Mouse (Mus musculus): ENCODE results near the gene Grik2. TPM values are rescaled to one million over a fixed set of nuclear protein-coding genes. Genes with fewer than 3 reads are reported as not detected.

The Grik2 gene
- polyA plus RNA-seq, 1 experiment from 2014 or later = 6.1 TPM

DNA sequence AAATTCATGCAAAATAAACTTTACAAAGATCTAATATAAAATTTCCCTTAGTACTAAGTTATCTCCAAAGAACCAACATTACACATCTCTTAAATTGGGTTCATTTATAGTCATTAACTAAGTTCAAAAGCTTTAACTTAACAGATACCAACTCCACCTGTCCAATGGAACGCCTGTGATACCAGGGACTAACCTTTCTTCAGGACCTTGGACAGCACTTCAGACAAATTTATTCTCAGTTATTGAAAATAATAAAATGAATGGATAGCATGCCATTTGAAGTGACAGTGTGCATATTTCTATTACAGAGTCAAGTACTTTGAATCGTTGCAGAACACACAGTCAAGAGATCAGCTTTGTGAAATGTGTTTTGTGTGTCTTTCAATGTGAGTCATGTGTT is 3.1 kb downstream of the Grik2 start:
- Histone ChIP-seq H3K4me2 (ENCODE audit: low read length) (no peak overlapping the region), H3K27ac (ENCODE audit: low read depth) (no peak overlapping the region), H3K4me3 (ENCODE audit: low read depth, low read length) (no peak overlapping the region), H3K4me1 (replicated peaks; ENCODE audit: control insufficient read depth, insufficient read depth, low read length) (no peaks in the 10 kb centered on the region), H3K9me3 (ENCODE audit: control insufficient read depth, low read length) (no peaks in the 10 kb centered on the region), H3K36me3 (ENCODE audit: control insufficient read depth, insufficient read depth, low read length) (no peaks in the 10 kb centered on the region), H3K27me3 (replicated peaks; ENCODE audit: control insufficient read depth, insufficient read depth, low read length) (peaks cover 24% of the 10 kb centered on the region), H3K9ac (ENCODE audit: low read length) (no peak overlapping the region)
- no peak for ATAC-seq (replicated peaks; ENCODE audit: low FRiP score, low TSS enrichment, low read depth)
- DNase-seq (ENCODE audit: low spot score) = no peak
- WGBS = 34% methylated on average over 2 of the region's 2 CpGs

DNA sequence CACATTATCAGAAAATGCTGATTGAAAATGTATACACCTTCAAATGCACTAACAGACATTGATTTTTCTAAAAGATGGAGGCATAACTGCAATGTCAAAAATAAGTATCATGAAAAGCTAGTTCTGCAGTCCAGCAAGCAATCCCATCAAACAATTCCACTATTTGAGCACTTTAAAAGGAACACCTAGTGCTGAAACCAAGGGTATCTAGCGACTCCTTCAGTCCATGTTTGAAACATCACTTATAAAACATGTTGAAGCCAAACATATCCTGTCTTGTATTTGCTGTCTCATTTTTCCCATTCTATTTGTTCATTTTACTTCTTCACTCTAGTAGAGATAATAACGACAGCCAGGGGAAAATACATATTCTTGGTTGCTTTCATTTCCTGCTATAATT is 3.7 kb downstream of the Grik2 start:
- no peak overlapping the region for H3K4me2 ChIP-seq (ENCODE audit: low read length)
- H3K4me3 ChIP-seq (ENCODE audit: low read depth, low read length) = no peak overlapping the region
- peaks cover 24% of the 10 kb centered on the region for H3K27me3 ChIP-seq (replicated peaks; ENCODE audit: control insufficient read depth, insufficient read depth, low read length)
- no peaks in the 10 kb centered on the region; the same call in 1 of the 2 replicates for H3K4me1 ChIP-seq (replicated peaks; ENCODE audit: control insufficient read depth, insufficient read depth, low read length)
- H3K9me3 ChIP-seq (ENCODE audit: control insufficient read depth, low read length) = no peaks in the 10 kb centered on the region
- ATAC-seq (replicated peaks; ENCODE audit: low FRiP score, low TSS enrichment, low read depth) (no peak), DNase-seq (ENCODE audit: low spot score) (no peak)
- 17% methylated on average over 2 of the region's 2 CpGs for WGBS
- H3K9ac ChIP-seq (ENCODE audit: low read length) = no peak overlapping the region
- no peaks in the 10 kb centered on the region for H3K36me3 ChIP-seq (ENCODE audit: control insufficient read depth, insufficient read depth, low read length)
- H3K27ac ChIP-seq (ENCODE audit: low read depth) = no peak overlapping the region

DNA sequence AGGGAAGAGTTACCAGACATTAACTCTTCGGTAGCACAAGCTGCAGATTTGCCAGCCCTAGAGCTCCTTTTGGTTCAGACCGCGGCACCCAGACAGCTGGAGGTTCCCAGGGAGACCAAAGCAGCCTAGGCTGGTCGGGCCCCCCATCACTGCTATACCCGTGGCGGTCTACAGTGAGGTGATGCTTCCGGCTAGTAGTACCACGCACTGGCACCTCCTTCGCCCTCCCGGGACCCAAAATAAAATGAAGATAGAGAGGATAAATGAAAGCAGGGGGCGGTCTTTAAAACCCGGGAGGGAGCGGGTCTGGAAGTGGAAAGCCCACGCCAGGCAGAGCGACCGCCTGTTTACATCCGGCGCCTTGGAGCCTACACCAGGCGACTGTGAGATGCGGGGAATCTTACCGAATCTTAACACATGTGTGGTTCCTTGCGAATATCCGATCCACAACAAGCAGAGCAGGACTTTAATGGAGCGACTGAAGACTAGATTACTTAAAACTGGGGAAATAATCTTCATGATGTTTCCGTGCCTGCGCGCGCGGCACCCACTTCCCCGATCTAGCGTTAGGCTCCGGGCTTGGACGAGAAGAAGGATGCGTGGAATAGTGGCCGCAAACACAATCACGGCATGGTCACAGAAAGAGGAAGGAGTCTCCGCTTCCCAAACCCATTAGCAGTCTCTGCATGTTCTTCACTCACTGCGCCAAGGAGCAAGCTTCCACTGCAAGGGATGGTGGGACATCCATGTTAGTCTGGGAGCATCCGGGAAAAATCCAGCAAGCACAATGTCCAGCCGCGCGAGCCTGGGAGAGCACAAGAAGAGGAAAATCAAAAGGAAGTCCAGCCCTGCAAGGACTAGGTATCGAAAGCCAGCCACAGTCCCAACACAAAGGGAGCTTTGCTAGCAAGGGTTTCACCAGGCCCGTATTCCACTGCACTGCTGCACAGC is 5.5 kb downstream of the Grik2 start:
- DNase-seq (ENCODE audit: low spot score) = peak; percentile 71
- Histone ChIP-seq H3K27ac (ENCODE audit: low read depth) (no peak overlapping the region), H3K9me3 (ENCODE audit: control insufficient read depth, low read length) (no peaks in the 10 kb centered on the region), H3K27me3 (replicated peaks; ENCODE audit: control insufficient read depth, insufficient read depth, low read length) (peaks cover 16% of the 10 kb centered on the region), H3K4me3 (ENCODE audit: low read depth, low read length) (peak overlapping the region; percentile 48), H3K4me1 (replicated peaks; ENCODE audit: control insufficient read depth, insufficient read depth, low read length) (no peaks in the 10 kb centered on the region; the same call in 1 of the 2 replicates), H3K36me3 (ENCODE audit: control insufficient read depth, insufficient read depth, low read length) (no peaks in the 10 kb centered on the region), H3K4me2 (ENCODE audit: low read length) (peak overlapping the region; percentile 78), H3K9ac (ENCODE audit: low read length) (peak overlapping the region; percentile 23; the same call in 1 of the 2 replicates)
- WGBS = under 1% methylated on average over 44 of the region's 44 CpGs
- 0 out of 2 replicates have a peak, but pooled peaks have one; percentile 55 for ATAC-seq (replicated peaks; ENCODE audit: low FRiP score, low TSS enrichment, low read depth)

DNA sequence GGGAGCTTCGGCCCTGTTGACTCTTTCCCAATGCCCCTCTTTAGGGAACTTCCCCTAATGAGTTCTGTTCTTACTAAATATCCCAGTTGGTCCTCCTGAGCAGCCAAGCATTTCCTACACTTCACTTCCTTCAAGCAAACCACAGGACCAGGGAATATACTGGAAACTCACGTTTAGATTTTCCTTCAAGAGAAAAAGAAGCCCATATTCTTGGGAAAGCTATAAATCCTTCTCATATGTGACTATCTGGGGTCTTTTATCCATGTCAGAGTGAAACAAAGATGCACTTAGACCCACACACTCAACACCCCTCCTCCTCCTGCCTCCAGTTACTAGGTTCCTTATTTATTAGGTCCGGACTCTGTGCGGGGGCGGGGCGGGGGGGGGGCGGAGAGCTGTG is 6.5 kb downstream of the Grik2 start:
- no peak for ATAC-seq (replicated peaks; ENCODE audit: low FRiP score, low TSS enrichment, low read depth)
- peaks cover 8% of the 10 kb centered on the region for H3K27me3 ChIP-seq (replicated peaks; ENCODE audit: control insufficient read depth, insufficient read depth, low read length)
- no peak for DNase-seq (ENCODE audit: low spot score)
- 7% methylated on average over 7 of the region's 7 CpGs for WGBS
- H3K4me3 ChIP-seq (ENCODE audit: low read depth, low read length) = peak overlapping the region; percentile 48
- no peaks in the 10 kb centered on the region for H3K36me3 ChIP-seq (ENCODE audit: control insufficient read depth, insufficient read depth, low read length)
- H3K27ac ChIP-seq (ENCODE audit: low read depth) = no peak overlapping the region
- H3K4me1 ChIP-seq (replicated peaks; ENCODE audit: control insufficient read depth, insufficient read depth, low read length) = no peaks in the 10 kb centered on the region; the same call in 1 of the 2 replicates
- H3K4me2 ChIP-seq (ENCODE audit: low read length) = peak overlapping the region; percentile 78
- no peaks in the 10 kb centered on the region for H3K9me3 ChIP-seq (ENCODE audit: control insufficient read depth, low read length)
- H3K9ac ChIP-seq (ENCODE audit: low read length) = no peak overlapping the region

DNA sequence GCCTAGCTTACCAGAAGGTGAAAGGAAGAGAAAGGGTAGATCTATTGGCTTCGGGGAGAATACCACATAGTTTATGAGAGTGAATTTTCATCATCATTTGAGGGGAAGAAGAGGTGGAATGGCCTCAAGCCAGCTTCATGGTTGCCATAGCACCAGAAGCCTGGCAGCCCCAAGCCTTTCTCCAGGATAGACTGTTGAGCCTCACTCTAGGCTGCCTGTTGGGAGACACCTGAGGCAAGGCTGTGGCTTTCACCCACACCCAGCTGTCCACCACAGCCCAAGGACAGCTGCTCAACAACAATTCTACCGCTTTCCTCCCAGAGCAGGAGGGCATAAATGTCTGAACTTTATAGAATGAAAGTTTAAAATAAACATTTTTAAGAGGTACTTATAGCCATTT is 8.1 kb downstream of the Grik2 start:
- Histone ChIP-seq H3K36me3 (ENCODE audit: control insufficient read depth, insufficient read depth, low read length) (no peaks in the 10 kb centered on the region), H3K27me3 (replicated peaks; ENCODE audit: control insufficient read depth, insufficient read depth, low read length) (no peaks in the 10 kb centered on the region; the same call in 1 of the 2 replicates), H3K9me3 (ENCODE audit: control insufficient read depth, low read length) (no peaks in the 10 kb centered on the region), H3K4me2 (ENCODE audit: low read length) (no peak overlapping the region), H3K27ac (ENCODE audit: low read depth) (no peak overlapping the region), H3K4me1 (replicated peaks; ENCODE audit: control insufficient read depth, insufficient read depth, low read length) (no peaks in the 10 kb centered on the region; the same call in 1 of the 2 replicates), H3K4me3 (ENCODE audit: low read depth, low read length) (no peak overlapping the region), H3K9ac (ENCODE audit: low read length) (no peak overlapping the region)
- WGBS = 50% methylated on average over 2 of the region's 2 CpGs
- ATAC-seq (replicated peaks; ENCODE audit: low FRiP score, low TSS enrichment, low read depth) (no peak), DNase-seq (ENCODE audit: low spot score) (no peak)

DNA sequence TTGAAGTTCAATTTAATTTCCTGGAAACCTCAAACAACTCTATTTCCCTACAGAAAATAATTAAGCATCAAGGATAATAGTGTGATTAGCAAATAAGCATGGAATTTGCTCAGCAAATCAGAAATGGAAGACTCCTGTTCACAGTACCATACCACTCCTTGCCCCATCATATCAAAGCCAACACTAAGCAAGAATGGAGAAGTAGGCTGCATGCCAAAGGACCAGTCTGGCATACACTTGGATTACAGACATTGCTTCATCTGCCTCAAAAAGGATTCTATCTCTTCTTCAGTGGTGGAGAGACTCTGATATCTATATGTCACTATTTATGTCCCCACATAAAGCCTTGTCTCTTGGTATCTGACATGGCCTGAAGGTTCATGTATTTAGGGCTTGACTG is 19.7 kb downstream of the Grik2 start:
- ATAC-seq (replicated peaks; ENCODE audit: low FRiP score, low TSS enrichment, low read depth) (no peak), DNase-seq (ENCODE audit: low spot score) (no peak)
- Histone ChIP-seq H3K27ac (ENCODE audit: low read depth) (no peak overlapping the region), H3K4me2 (ENCODE audit: low read length) (no peak overlapping the region), H3K4me1 (replicated peaks; ENCODE audit: control insufficient read depth, insufficient read depth, low read length) (no peaks in the 10 kb centered on the region), H3K27me3 (replicated peaks; ENCODE audit: control insufficient read depth, insufficient read depth, low read length) (no peaks in the 10 kb centered on the region), H3K36me3 (ENCODE audit: control insufficient read depth, insufficient read depth, low read length) (no peaks in the 10 kb centered on the region), H3K9ac (ENCODE audit: low read length) (no peak overlapping the region), H3K9me3 (ENCODE audit: control insufficient read depth, low read length) (no peaks in the 10 kb centered on the region), H3K4me3 (ENCODE audit: low read depth, low read length) (no peak overlapping the region)

DNA sequence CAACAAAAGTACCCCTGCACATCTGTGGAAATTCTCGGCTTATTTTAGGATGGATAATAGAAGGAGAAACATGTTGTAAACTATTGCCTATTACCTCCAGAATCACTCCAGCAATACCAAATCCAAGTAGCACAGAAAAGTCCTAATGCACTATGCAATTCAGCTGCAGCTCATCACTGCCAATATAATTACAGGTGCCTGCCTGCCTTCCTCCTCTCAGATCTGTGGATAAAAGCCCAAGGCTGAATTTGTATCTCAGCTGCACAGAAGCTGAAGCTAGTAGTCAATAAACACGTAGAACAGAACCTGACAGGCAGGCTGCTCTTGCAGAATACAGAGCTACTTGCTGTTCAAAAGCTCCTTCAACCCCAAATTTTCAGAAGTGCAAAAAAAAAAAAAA is 21.0 kb downstream of the Grik2 start:
- WGBS = 72% methylated on average over 2 of the region's 2 CpGs
- DNase-seq (ENCODE audit: low spot score) (no peak), ATAC-seq (replicated peaks; ENCODE audit: low FRiP score, low TSS enrichment, low read depth) (no peak)
- Histone ChIP-seq H3K9me3 (ENCODE audit: control insufficient read depth, low read length) (no peaks in the 10 kb centered on the region), H3K4me1 (replicated peaks; ENCODE audit: control insufficient read depth, insufficient read depth, low read length) (no peaks in the 10 kb centered on the region), H3K36me3 (ENCODE audit: control insufficient read depth, insufficient read depth, low read length) (no peaks in the 10 kb centered on the region), H3K9ac (ENCODE audit: low read length) (no peak overlapping the region), H3K27ac (ENCODE audit: low read depth) (no peak overlapping the region), H3K4me3 (ENCODE audit: low read depth, low read length) (no peak overlapping the region), H3K27me3 (replicated peaks; ENCODE audit: control insufficient read depth, insufficient read depth, low read length) (no peaks in the 10 kb centered on the region), H3K4me2 (ENCODE audit: low read length) (no peak overlapping the region)

DNA sequence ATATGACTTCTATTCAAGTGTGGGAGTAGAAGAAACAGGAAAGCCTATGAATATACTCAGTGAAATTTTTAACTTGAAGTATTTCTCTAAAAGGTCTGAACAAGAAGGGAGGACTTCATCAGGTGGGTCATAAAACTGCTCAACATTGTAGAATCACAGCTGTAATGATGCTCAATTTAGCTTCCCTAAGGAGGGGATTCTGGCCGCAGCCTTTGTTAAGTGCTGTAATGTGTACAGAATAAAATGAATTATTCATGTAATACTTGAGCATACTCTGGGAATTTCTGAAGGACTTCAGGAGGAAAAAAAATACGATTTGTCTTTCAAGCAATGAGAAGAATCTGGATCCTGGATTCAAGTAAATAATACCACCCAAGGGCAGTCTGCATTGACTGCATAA is 26.0 kb downstream of the Grik2 start:
- no peaks in the 10 kb centered on the region for H3K9me3 ChIP-seq (ENCODE audit: control insufficient read depth, low read length)
- H3K4me3 ChIP-seq (ENCODE audit: low read depth, low read length) = no peak overlapping the region
- no peaks in the 10 kb centered on the region for H3K4me1 ChIP-seq (replicated peaks; ENCODE audit: control insufficient read depth, insufficient read depth, low read length)
- ATAC-seq (replicated peaks; ENCODE audit: low FRiP score, low TSS enrichment, low read depth) (no peak), DNase-seq (ENCODE audit: low spot score) (no peak)
- WGBS = 75% methylated on average over 2 of the region's 2 CpGs
- H3K27ac ChIP-seq (ENCODE audit: low read depth) = no peak overlapping the region
- H3K9ac ChIP-seq (ENCODE audit: low read length) = no peak overlapping the region
- no peaks in the 10 kb centered on the region for H3K27me3 ChIP-seq (replicated peaks; ENCODE audit: control insufficient read depth, insufficient read depth, low read length)
- H3K4me2 ChIP-seq (ENCODE audit: low read length) = no peak overlapping the region
- no peaks in the 10 kb centered on the region for H3K36me3 ChIP-seq (ENCODE audit: control insufficient read depth, insufficient read depth, low read length)

DNA sequence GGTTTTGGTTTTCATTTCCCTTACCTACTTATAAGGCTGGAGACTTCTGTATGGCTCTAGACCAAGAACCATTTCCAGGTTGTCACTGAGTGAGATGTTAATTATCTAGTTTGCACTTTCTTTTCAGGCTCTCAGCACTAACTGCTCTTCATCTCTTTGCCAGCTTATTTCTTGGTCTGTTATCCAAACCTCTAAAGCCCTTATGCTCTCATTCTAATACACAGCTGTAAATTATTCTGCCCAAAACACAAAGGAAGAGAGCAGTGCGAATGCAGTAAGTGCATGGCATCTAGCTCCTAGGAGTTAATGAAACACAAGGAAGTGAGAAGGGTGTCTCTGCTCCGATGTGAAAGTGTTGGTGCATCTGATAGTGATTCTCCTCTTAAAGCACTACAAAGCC is 36.8 kb downstream of the Grik2 start:
- H3K36me3 ChIP-seq (ENCODE audit: control insufficient read depth, insufficient read depth, low read length) = no peaks in the 10 kb centered on the region
- H3K9ac ChIP-seq (ENCODE audit: low read length) = no peak overlapping the region
- no peak overlapping the region for H3K4me3 ChIP-seq (ENCODE audit: low read depth, low read length)
- WGBS = 65% methylated on average over 2 of the region's 2 CpGs
- ATAC-seq (replicated peaks; ENCODE audit: low FRiP score, low TSS enrichment, low read depth) (no peak), DNase-seq (ENCODE audit: low spot score) (no peak)
- no peak overlapping the region for H3K4me2 ChIP-seq (ENCODE audit: low read length)
- H3K4me1 ChIP-seq (replicated peaks; ENCODE audit: control insufficient read depth, insufficient read depth, low read length) = no peaks in the 10 kb centered on the region
- no peaks in the 10 kb centered on the region for H3K9me3 ChIP-seq (ENCODE audit: control insufficient read depth, low read length)
- no peaks in the 10 kb centered on the region for H3K27me3 ChIP-seq (replicated peaks; ENCODE audit: control insufficient read depth, insufficient read depth, low read length)
- no peak overlapping the region for H3K27ac ChIP-seq (ENCODE audit: low read depth)

Measured in intestine, embryonic 14.5 days (tissue).